Comparison of ENCODE assay signal across 9 mouse cellular contexts in genomic region chr1:65112807-65113196, GRCm38 (mm10). TPM values are rescaled to one million over a fixed set of nuclear protein-coding genes. Genes with fewer than 3 reads are reported as not detected.
DNase-seq lines count a peak whose midpoint lies in the region; ATAC-seq and TF ChIP-seq lines count a peak whose summit lies in the region.
"Had no signal": no experiment of that assay in that cellular context is flagged by ENCODE, and none has a peak within 500 bp of the region (broad histone marks: within the 10 kb centered on the region; RNA-seq: fewer than 3 reads in every experiment).

No protein-coding gene starts in this region.

- no peaks in the 10 kb centered on the region for H3K9me3 ChIP-seq in heart, embryonic 10.5 days
- no peaks in the 10 kb centered on the region for H3K9me3 ChIP-seq in kidney, postnatal 0 days (replicated peaks; ENCODE audit: low read length)
- H3K9me3 ChIP-seq in midbrain, embryonic 14.5 days (ENCODE audit: control insufficient read depth, low read length): no peaks in the 10 kb centered on the region

- peak; percentile 41 for ATAC-seq in kidney, postnatal 0 days (replicated peaks; ENCODE audit: low FRiP score, low read depth)
- no peak for ATAC-seq in midbrain, embryonic 14.5 days (ENCODE audit: low FRiP score, low TSS enrichment)
- no peak for ATAC-seq in megakaryocyte-erythroid progenitor cell, adult 5-6 weeks (replicated peaks; ENCODE audit: low FRiP score, low TSS enrichment, poor library complexity, severe bottlenecking)

- peak overlapping the region; percentile 33; the same call in 1 of the 2 replicates for H3K4me3 ChIP-seq in heart, embryonic 10.5 days
- peak overlapping the region; percentile 11; the same call in 1 of the 2 replicates for H3K4me3 ChIP-seq in kidney, postnatal 0 days (replicated peaks; ENCODE audit: low read depth, low read length)
- no peak overlapping the region for H3K4me3 ChIP-seq in midbrain, embryonic 14.5 days (replicated peaks; ENCODE audit: low read depth, low read length)

- H3K9ac ChIP-seq in kidney, postnatal 0 days (ENCODE audit: low read depth, low read length): peak overlapping the region; percentile 42; the same call in 1 of the 2 replicates
- H3K9ac ChIP-seq in midbrain, embryonic 14.5 days (replicated peaks; ENCODE audit: low read length): no peak overlapping the region

- peak overlapping the region; percentile 44; the same call in 1 of the 2 replicates for H3K27ac ChIP-seq in heart, embryonic 10.5 days
- peak overlapping the region; percentile 43 for H3K27ac ChIP-seq in kidney, postnatal 0 days
- no peak overlapping the region for H3K27ac ChIP-seq in midbrain, embryonic 14.5 days (replicated peaks; ENCODE audit: low read depth, low read length)

- TF ChIP-seq CTCF in kidney, postnatal 0 days (IDR thresholded peaks at IDR 0.05; ENCODE audit: low read depth): no peak

- 52% methylated on average over 14 of the region's 14 CpGs for WGBS in heart, embryonic 10.5 days
- 25% methylated on average over 14 of the region's 14 CpGs for WGBS in kidney, postnatal 0 days
- WGBS in midbrain, embryonic 14.5 days: 52% methylated on average over 14 of the region's 14 CpGs

- DNase-seq in kidney, adult 11 months: peak; percentile 45
- DNase-seq in kidney, postnatal 14 days: no peak
- DNase-seq in heart, embryonic 10.5 days (ENCODE audit: low spot score): no peak
- peak; percentile 8 for DNase-seq in kidney, postnatal 0 days (ENCODE audit: low spot score)
- DNase-seq in midbrain, embryonic 14.5 days: no peak
- DNase-seq in urinary bladder, postnatal 10 days (ENCODE audit: low spot score): no peak
- no peak for DNase-seq in thymus, postnatal 36 days

- H3K36me3 ChIP-seq in heart, embryonic 10.5 days: no peaks in the 10 kb centered on the region
- no peaks in the 10 kb centered on the region for H3K36me3 ChIP-seq in kidney, postnatal 0 days (ENCODE audit: insufficient read depth, low read length)
- H3K36me3 ChIP-seq in midbrain, embryonic 14.5 days (ENCODE audit: control insufficient read depth, insufficient read depth, low read length): no peaks in the 10 kb centered on the region

- H3K4me2 ChIP-seq in kidney, postnatal 0 days (ENCODE audit: low read length): peak overlapping the region; percentile 53
- H3K4me2 ChIP-seq in midbrain, embryonic 14.5 days (ENCODE audit: low read length): peak overlapping the region; percentile 18

- H3K4me1 ChIP-seq in heart, embryonic 10.5 days: peaks cover 8% of the 10 kb centered on the region; the same call in 1 of the 2 replicates
- H3K4me1 ChIP-seq in kidney, postnatal 0 days (replicated peaks; ENCODE audit: insufficient read depth, low read length): 0 out of 2 replicates have a peak, but pooled peaks cover 3% of the 10 kb centered on the region
- H3K4me1 ChIP-seq in midbrain, embryonic 14.5 days (ENCODE audit: control insufficient read depth, insufficient read depth, low read length): no peaks in the 10 kb centered on the region

- no peaks in the 10 kb centered on the region for H3K27me3 ChIP-seq in heart, embryonic 10.5 days (ENCODE audit: insufficient read depth, poor library complexity, severe bottlenecking)
- no peaks in the 10 kb centered on the region for H3K27me3 ChIP-seq in kidney, postnatal 0 days (ENCODE audit: insufficient read depth, low read length)
- no peaks in the 10 kb centered on the region for H3K27me3 ChIP-seq in midbrain, embryonic 14.5 days (ENCODE audit: control insufficient read depth, insufficient read depth, low read length)

RNA-seq across cellular contexts. Expression of gene Gm28845, which starts 6.6 kb away (rescaled TPM):
- not detected in 2 replicates for polyA plus RNA-seq in heart, embryonic 10.5 days (2016; fragmentation: Nextera tagmentation; extraction: Ambion mirVana)
- not detected in 2 replicates for polyA plus RNA-seq in kidney, postnatal 0 days (2015; fragmentation: Nextera tagmentation; extraction: Ambion mirVana)
- not detected in 2 replicates for polyA plus RNA-seq in midbrain, embryonic 14.5 days (2014; fragmentation: Nextera tagmentation; extraction: Ambion mirVana)
- total RNA-seq in megakaryocyte-erythroid progenitor cell, adult 5-6 weeks (2014; fragmentation: Nextera tagmentation): not detected in 2 replicates
- not detected in 2 replicates for total RNA-seq in megakaryocyte-erythroid progenitor cell, adult 5-6 weeks (2017)
- polyA plus RNA-seq: limb, embryonic 11.5 days had no signal

RNA-seq across cellular contexts. Expression of gene Cryga, which starts 9.6 kb away (rescaled TPM):
- polyA plus RNA-seq in heart, embryonic 10.5 days (2016; fragmentation: Nextera tagmentation; extraction: Ambion mirVana): not detected in 2 replicates
- not detected in 2 replicates for polyA plus RNA-seq in kidney, postnatal 0 days (2015; fragmentation: Nextera tagmentation; extraction: Ambion mirVana)
- not detected in 2 replicates for polyA plus RNA-seq in midbrain, embryonic 14.5 days (2014; fragmentation: Nextera tagmentation; extraction: Ambion mirVana)
- not detected in 2 replicates for total RNA-seq in megakaryocyte-erythroid progenitor cell, adult 5-6 weeks (2014; fragmentation: Nextera tagmentation)
- total RNA-seq in megakaryocyte-erythroid progenitor cell, adult 5-6 weeks (2017): not detected in 2 replicates
- polyA plus RNA-seq: limb, embryonic 11.5 days had no signal

RNA-seq across cellular contexts. Expression of gene D630023F18Rik, which starts 10.2 kb away (rescaled TPM):
- polyA plus RNA-seq in heart, embryonic 10.5 days (2016; fragmentation: Nextera tagmentation; extraction: Ambion mirVana): 0.12 and 0.31 TPM in 2 replicates
- 3.3 and 3.9 TPM in 2 replicates for polyA plus RNA-seq in kidney, postnatal 0 days (2015; fragmentation: Nextera tagmentation; extraction: Ambion mirVana)
- polyA plus RNA-seq in midbrain, embryonic 14.5 days (2014; fragmentation: Nextera tagmentation; extraction: Ambion mirVana): 0.57 and 0.80 TPM in 2 replicates
- total RNA-seq in megakaryocyte-erythroid progenitor cell, adult 5-6 weeks (2014; fragmentation: Nextera tagmentation): not detected in 2 replicates
- total RNA-seq in megakaryocyte-erythroid progenitor cell, adult 5-6 weeks (2017): not detected in 2 replicates

RNA-seq across cellular contexts. Expression of gene Crygb, which starts 30.7 kb away (rescaled TPM):
- 0.37 TPM in 1 of 2 replicates, not detected in the other for polyA plus RNA-seq in heart, embryonic 10.5 days (2016; fragmentation: Nextera tagmentation; extraction: Ambion mirVana)
- polyA plus RNA-seq in kidney, postnatal 0 days (2015; fragmentation: Nextera tagmentation; extraction: Ambion mirVana): not detected in 2 replicates
- polyA plus RNA-seq in midbrain, embryonic 14.5 days (2014; fragmentation: Nextera tagmentation; extraction: Ambion mirVana): not detected in 2 replicates
- total RNA-seq in megakaryocyte-erythroid progenitor cell, adult 5-6 weeks (2014; fragmentation: Nextera tagmentation): not detected in 2 replicates
- not detected in 2 replicates for total RNA-seq in megakaryocyte-erythroid progenitor cell, adult 5-6 weeks (2017)
- polyA plus RNA-seq: limb, embryonic 11.5 days had no signal

RNA-seq across cellular contexts. Expression of gene Crygc, which starts 39.3 kb away (rescaled TPM):
- not detected in 2 replicates for polyA plus RNA-seq in heart, embryonic 10.5 days (2016; fragmentation: Nextera tagmentation; extraction: Ambion mirVana)
- not detected in 2 replicates for polyA plus RNA-seq in kidney, postnatal 0 days (2015; fragmentation: Nextera tagmentation; extraction: Ambion mirVana)
- not detected in 2 replicates for polyA plus RNA-seq in midbrain, embryonic 14.5 days (2014; fragmentation: Nextera tagmentation; extraction: Ambion mirVana)
- not detected in 2 replicates for total RNA-seq in megakaryocyte-erythroid progenitor cell, adult 5-6 weeks (2014; fragmentation: Nextera tagmentation)
- total RNA-seq in megakaryocyte-erythroid progenitor cell, adult 5-6 weeks (2017): not detected in 2 replicates
- polyA plus RNA-seq: limb, embryonic 11.5 days had no signal

Comparison
In these comparisons a context has a peak if more than half of its experiments do, and no peak if none do; other contexts are left out.
1. DNase-seq: peak in kidney, adult 11 months (single experiment) and kidney, postnatal 0 days (single experiment); none in kidney, postnatal 14 days (single experiment), heart, embryonic 10.5 days (single experiment), midbrain, embryonic 14.5 days (single experiment), urinary bladder, postnatal 10 days (single experiment) and thymus, postnatal 36 days (0 of 2).